Mouse (Mus musculus) hindbrain, embryonic 10.5 days (tissue): ENCODE data around the gene Gp1bb. TPM values are rescaled to one million over a fixed set of nuclear protein-coding genes. Genes with fewer than 3 reads are reported as not detected.

ENCODE experiments used
- DNase-seq: peaks from one replicate; pipeline ENCODE4 v3.0.0-alpha.2; 2017; ENCODE audit warnings: low spot score
- H3K27ac ChIP-seq: fragments of 300-500 bp; sonication (generic); 2 replicates; pipeline ENCODE4 v1.5.1; 2016; ENCODE audit warnings: mild to moderate bottlenecking, moderate library complexity
- H3K27me3 ChIP-seq: fragments of 300-500 bp; sonication (generic); 2 replicates; pipeline ENCODE4 v1.6.1; 2016; ENCODE audit warnings: mild to moderate bottlenecking; ENCODE audit not compliant: poor library complexity, insufficient read depth, severe bottlenecking
- H3K36me3 ChIP-seq: fragments of 300-500 bp; sonication (generic); 2 replicates; pipeline ENCODE4 v1.6.1; 2016; ENCODE audit warnings: mild to moderate bottlenecking, moderate library complexity
- H3K4me1 ChIP-seq: fragments of 300-500 bp; sonication (generic); replicated peaks from 2 replicates; pipeline ENCODE4 v1.6.1; 2016; ENCODE audit warnings: mild to moderate bottlenecking
- H3K4me3 ChIP-seq: fragments of 300-500 bp; sonication (generic); 2 replicates; pipeline ENCODE4 v1.5.1; 2016; ENCODE audit warnings: mild to moderate bottlenecking, moderate library complexity
- H3K9me3 ChIP-seq: fragments of 300-500 bp; sonication (generic); 2 replicates; pipeline ENCODE4 v1.6.1; 2016; ENCODE audit warnings: mild to moderate bottlenecking, moderate library complexity
- WGBS: fragments of 180-500 bp; shearing (Covaris S2); methylation state at CpG from one replicate; pipeline ENCODE4 v1.1.7; 2016; 5-methylcytosine and 5-hydroxymethylcytosine counted together
- polyA plus RNA-seq: library from polyadenylated mRNA; unstranded; fragments of >200 nt; fragmentation: Nextera tagmentation; extraction: Ambion mirVana; gene quantifications from 2 replicates; pipeline ENCODE4 v1.2.1, GENCODE M21; 2016

Gene Gp1bb
- polyA plus RNA-seq, 1 experiment from 2014 or later, result 9.2 TPM

GRCm38 (mm10) chr16:18589080-18589621 is 33.1 kb downstream of the Gp1bb start:
- Histone ChIP-seq H3K4me1 (peaks cover 72% of the 10 kb centered on the region), H3K27ac (no peak overlapping the region; the same call in 1 of the 2 replicates), H3K9me3 (no peaks in the 10 kb centered on the region), H3K27me3 (peaks cover 99% of the 10 kb centered on the region), H3K36me3 (no peaks in the 10 kb centered on the region), H3K4me3 (peak overlapping the region; percentile 58)
- 7% methylated on average over 9 of the region's 9 CpGs for WGBS
- peak; percentile 48 for DNase-seq

GRCm38 (mm10) chr16:18588738-18589055 is 33.5 kb downstream of the Gp1bb start:
- under 1% methylated on average over 31 of the region's 31 CpGs for WGBS
- peak; percentile 55 for DNase-seq
- peak overlapping the region; percentile 58 for H3K4me3 ChIP-seq

GRCm38 (mm10) chr16:18587847-18588737 is 34.1 kb downstream of the Gp1bb start:
- peak overlapping the region; percentile 58 for H3K4me3 ChIP-seq
- peak; percentile 66 for DNase-seq
- WGBS, result under 1% methylated on average over 57 of the region's 57 CpGs
- H3K36me3 ChIP-seq, result no peaks in the 10 kb centered on the region
- no peaks in the 10 kb centered on the region for H3K9me3 ChIP-seq
- H3K27ac ChIP-seq, result peak overlapping the region; percentile 75
- peaks cover 79% of the 10 kb centered on the region for H3K4me1 ChIP-seq
- peaks cover 99% of the 10 kb centered on the region for H3K27me3 ChIP-seq

More at GRCm38 (mm10) chr16:18588738-18589055, 33.5 kb downstream of the Gp1bb start:
- Histone ChIP-seq H3K27ac (peak overlapping the region; percentile 75), H3K4me1 (peaks cover 76% of the 10 kb centered on the region), H3K27me3 (peaks cover 99% of the 10 kb centered on the region), H3K36me3 (no peaks in the 10 kb centered on the region), H3K9me3 (no peaks in the 10 kb centered on the region)

GRCm38 (mm10) chr16:18586906-18587546 is 35.2 kb downstream of the Gp1bb start:
- H3K9me3 ChIP-seq, result no peaks in the 10 kb centered on the region
- peak overlapping the region; percentile 58 for H3K4me3 ChIP-seq
- H3K27ac ChIP-seq, result peak overlapping the region; percentile 81
- peaks cover 100% of the 10 kb centered on the region for H3K27me3 ChIP-seq
- peaks cover 89% of the 10 kb centered on the region for H3K4me1 ChIP-seq
- no peak for DNase-seq
- under 1% methylated on average over 51 of the region's 62 CpGs for WGBS
- no peaks in the 10 kb centered on the region for H3K36me3 ChIP-seq

GRCm38 (mm10) chr16:18586076-18586905 is 35.9 kb downstream of the Gp1bb start:
- Histone ChIP-seq H3K36me3 (no peaks in the 10 kb centered on the region), H3K27me3 (peaks cover 100% of the 10 kb centered on the region), H3K4me1 (peaks cover 89% of the 10 kb centered on the region), H3K27ac (peak overlapping the region; percentile 81), H3K4me3 (peak overlapping the region; percentile 58), H3K9me3 (no peaks in the 10 kb centered on the region)
- under 1% methylated on average over 83 of the region's 83 CpGs for WGBS
- DNase-seq, result peak; percentile 67

- H3K4me1 ChIP-seq, result peaks cover 89% of the 10 kb centered on the region
- no peaks in the 10 kb centered on the region for H3K9me3 ChIP-seq
- WGBS, result 2% methylated on average over 10 of the region's 10 CpGs
- peak overlapping the region; percentile 81 for H3K27ac ChIP-seq
- peak; percentile 61 for DNase-seq
- H3K4me3 ChIP-seq, result peak overlapping the region; percentile 58
- peaks cover 100% of the 10 kb centered on the region for H3K27me3 ChIP-seq
- no peaks in the 10 kb centered on the region for H3K36me3 ChIP-seq
These were observed 36.5 kb downstream of the Gp1bb start for GRCm38 (mm10) chr16:18585676-18586075.

- H3K4me1 ChIP-seq, result peaks cover 84% of the 10 kb centered on the region
- H3K27me3 ChIP-seq, result peaks cover 100% of the 10 kb centered on the region
- DNase-seq, result peak; percentile 35
- H3K9me3 ChIP-seq, result no peaks in the 10 kb centered on the region
- whole genome bisulfite sequencing, result 9% methylated on average over 10 of the region's 10 CpGs
- peak overlapping the region; percentile 58 for H3K4me3 ChIP-seq
- peak overlapping the region; percentile 81; the same call in 1 of the 2 replicates for H3K27ac ChIP-seq
- no peaks in the 10 kb centered on the region for H3K36me3 ChIP-seq
These were observed 37.2 kb downstream of the Gp1bb start for GRCm38 (mm10) chr16:18584901-18585510.

GRCm38 (mm10) chr16:18583673-18584357 is 38.4 kb downstream of the Gp1bb start:
- peaks cover 98% of the 10 kb centered on the region for H3K27me3 ChIP-seq
- H3K4me1 ChIP-seq, result peaks cover 73% of the 10 kb centered on the region
- H3K4me3 ChIP-seq, result peak overlapping the region; percentile 58
- H3K9me3 ChIP-seq, result no peaks in the 10 kb centered on the region
- H3K36me3 ChIP-seq, result no peaks in the 10 kb centered on the region
- DNase-seq, result no peak
- 7% methylated on average over 10 of the region's 10 CpGs for WGBS
- H3K27ac ChIP-seq, result 0 out of 2 replicates have a peak overlapping the region, but pooled peaks have one; percentile 30

- no peaks in the 10 kb centered on the region for H3K9me3 ChIP-seq
- WGBS, result 6% methylated on average over 10 of the region's 10 CpGs
- no peaks in the 10 kb centered on the region for H3K36me3 ChIP-seq
- H3K4me3 ChIP-seq, result peak overlapping the region; percentile 49; the same call in 1 of the 2 replicates
- peaks cover 98% of the 10 kb centered on the region for H3K27me3 ChIP-seq
- peaks cover 66% of the 10 kb centered on the region for H3K4me1 ChIP-seq
- H3K27ac ChIP-seq, result no peak overlapping the region; the same call in 1 of the 2 replicates
- no peak for DNase-seq
These were observed 39.0 kb downstream of the Gp1bb start for GRCm38 (mm10) chr16:18583169-18583568.

- Histone ChIP-seq H3K9me3 (no peaks in the 10 kb centered on the region), H3K4me3 (peak overlapping the region; percentile 49), H3K27me3 (peaks cover 98% of the 10 kb centered on the region), H3K27ac (peak overlapping the region; percentile 79), H3K36me3 (no peaks in the 10 kb centered on the region), H3K4me1 (peaks cover 62% of the 10 kb centered on the region)
- peak; percentile 55 for DNase-seq
- WGBS, result 2% methylated on average over 66 of the region's 67 CpGs
These were observed 39.6 kb downstream of the Gp1bb start for GRCm38 (mm10) chr16:18582426-18583148.

- H3K36me3 ChIP-seq, result no peaks in the 10 kb centered on the region
- H3K4me1 ChIP-seq, result peaks cover 64% of the 10 kb centered on the region
- no peaks in the 10 kb centered on the region for H3K9me3 ChIP-seq
- peaks cover 96% of the 10 kb centered on the region for H3K27me3 ChIP-seq
- 1% methylated on average over 66 of the region's 66 CpGs for WGBS
- H3K27ac ChIP-seq, result peak overlapping the region; percentile 79
- DNase-seq, result peak; percentile 58
- peak overlapping the region; percentile 49 for H3K4me3 ChIP-seq
These were observed 40.5 kb downstream of the Gp1bb start for GRCm38 (mm10) chr16:18581623-18582205.
